Mouse (Mus musculus) 3T3-L1 (cell line): ENCODE measurements at regions not wholly inside any gene's neighbourhood (a gene's known extent, or its start where the extent isn't known, plus 50 kb on each side); places are given as distances from the start of the nearest gene placed in this dataset.

Experiments used
- DNase-seq: peaks from one replicate; pipeline ENCODE4 v3.0.0-alpha.2; 2015; ENCODE audit warnings: low read depth, low spot score

DNA sequence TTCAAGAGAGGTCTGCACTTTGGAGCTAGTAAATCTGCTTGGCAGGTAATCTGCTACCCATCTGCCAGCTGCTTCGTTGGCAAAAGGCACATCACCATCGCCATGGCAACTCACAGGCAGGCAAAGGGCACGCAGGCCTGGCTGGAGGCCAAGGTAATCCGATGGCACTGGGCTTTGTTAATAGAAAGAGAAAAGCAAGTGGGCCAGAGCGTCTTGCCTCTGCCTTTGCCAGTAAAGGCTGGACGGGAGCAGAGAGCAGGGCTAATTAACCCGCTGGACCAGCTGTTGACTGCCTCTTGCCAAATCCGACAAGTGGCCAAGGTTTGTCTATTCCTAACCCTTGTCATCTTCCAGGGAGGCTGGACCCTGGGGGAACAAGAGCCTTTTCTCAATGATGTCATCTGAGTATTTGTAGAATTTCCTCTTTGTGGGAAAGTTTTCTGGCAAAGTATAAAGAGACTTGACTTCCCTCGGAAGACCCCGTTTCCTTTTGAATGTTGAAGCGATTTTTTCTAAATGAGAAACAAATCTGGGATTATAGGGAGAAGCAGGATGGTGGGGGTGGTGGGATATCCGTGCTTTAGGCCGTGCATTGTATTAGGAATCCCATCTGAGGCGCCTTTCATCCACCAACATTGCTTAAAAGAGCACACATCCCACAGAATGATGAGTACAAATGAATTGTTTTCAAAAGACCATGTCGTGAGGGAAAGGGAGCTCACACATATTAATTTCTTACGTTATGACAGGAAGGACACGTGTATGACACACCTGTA is 941.7 kb downstream of the Gsdmc2 start:
- no peak for DNase-seq

DNA sequence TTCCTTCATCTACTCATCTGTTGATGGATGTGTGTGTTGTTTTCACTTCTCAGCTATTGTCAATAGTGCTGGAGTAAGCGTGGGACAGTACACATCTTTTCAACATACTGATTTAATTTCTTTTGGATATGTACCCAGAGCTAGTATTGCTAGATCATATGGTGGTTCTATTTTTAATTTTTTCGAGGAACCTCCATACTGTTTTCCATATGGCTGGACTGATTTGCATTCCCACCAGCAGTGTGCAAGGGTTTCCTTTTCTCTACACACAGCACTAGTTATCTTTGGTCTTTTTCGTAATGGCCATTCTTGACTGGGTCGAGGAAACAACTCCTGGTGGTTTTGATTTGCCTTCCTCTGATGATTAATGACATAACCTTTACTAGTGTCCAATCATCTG is 943.0 kb downstream of the Gsdmc2 start:
- DNase-seq = no peak

DNA sequence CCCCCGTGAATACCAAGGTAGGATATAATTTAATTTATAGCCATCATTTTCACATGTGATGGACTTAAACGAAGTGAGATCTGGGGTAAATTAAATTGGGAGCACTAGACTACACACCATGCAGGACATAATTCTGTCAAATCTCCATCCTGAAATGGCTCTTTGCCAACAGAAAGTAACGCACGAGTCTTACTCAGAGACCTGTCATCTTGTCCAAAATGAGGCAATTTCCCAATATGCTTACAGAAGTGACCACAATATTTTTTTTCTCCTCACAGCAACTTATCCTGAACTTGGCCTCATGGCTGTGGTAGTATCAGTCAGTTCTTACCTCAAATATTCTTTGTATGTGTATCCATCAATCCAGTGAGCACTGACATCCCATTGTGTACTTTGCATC is 955.2 kb downstream of the Gsdmc2 start:
- peak; percentile 84 for DNase-seq

DNA sequence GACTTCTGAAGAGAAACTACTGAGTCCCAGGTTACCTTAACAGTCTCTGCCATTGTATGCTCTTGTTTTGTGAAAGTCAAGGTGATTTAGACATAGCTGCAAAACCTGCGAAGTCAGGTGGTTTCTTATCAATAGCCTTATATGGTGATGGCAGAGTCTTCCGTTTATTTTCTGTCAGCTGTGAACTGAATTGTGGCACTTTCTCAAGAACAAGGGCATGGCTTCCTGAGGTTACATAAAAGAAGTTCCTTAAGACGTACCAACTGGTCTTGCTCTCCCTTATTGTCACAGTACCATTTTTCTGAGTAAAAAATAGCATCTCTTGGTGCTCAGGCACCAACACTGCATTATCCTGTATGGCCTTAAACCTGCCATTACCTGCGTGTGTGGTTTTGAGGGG is 959.6 kb downstream of the Gsdmc2 start:
- DNase-seq = no peak

DNA sequence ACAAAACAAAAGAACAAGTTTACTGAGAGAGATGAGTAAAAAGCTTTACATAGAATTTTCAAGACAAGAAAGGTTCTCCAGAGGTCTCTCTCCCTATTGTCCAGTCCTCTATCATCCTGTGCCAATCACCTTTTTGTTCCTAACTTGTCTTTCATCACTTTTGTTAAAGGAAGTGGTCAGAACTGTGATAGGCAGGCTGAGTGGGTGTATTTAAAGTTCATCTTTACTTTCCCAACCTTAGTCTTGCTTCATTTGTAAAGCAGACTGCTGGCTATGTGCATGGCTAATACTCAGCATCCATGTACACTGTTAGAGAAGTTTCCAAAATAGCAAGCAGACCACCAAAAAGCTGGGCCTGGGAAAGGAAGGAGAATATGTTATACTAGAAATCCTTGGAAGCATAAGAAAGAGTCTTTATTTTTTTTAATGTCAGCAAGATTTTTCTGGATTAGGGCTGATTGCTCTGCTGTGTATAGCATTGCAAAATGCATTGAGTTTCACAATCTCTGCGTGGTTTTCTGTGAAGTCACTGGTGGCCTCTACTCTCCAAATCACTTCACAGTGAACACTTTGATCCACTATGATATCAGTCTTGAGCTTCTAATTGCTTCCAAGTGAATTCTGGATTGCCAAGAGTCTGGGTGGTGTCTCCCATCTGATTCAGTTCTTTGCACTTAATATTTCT is 973.8 kb downstream of the Gsdmc2 start:
- no peak for DNase-seq

DNA sequence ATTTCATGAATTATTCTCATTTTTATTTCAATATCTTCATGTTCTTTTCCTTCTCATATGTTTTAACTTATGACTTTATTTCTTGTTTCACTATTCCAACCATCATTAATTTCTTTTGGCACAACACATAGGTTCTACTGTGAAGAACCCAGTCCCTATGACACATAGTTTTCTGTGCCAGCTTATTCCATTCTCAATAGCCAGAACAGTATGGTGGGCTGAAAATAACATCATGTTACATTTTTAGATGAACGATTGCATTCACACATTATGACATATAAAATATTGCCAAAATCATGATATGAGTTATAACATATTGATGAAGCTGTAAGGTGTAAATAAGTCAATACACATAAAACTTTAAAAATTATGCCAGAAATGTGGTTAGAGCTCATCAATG is 982.4 kb downstream of the Gsdmc2 start:
- DNase-seq = no peak

DNA sequence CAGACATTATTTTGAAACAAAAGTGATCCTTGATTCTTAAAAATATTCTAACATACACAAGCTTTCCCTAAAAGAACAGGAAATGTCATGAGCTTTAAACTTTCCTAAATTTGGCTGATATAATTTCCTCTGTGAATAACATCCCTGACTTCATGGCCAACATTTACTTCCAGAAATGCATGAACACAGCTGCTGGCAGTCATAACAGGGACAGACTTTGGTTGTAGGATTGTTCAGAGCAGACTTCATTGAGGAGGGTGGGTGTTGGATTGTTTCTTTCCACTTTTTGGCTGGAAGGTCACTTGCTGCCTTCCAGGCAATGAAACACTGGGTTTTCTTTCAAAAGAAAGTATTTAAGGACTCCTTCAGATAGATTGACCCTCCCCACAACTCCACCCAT is 983.6 kb downstream of the Gsdmc2 start:
- no peak for DNase-seq

DNA sequence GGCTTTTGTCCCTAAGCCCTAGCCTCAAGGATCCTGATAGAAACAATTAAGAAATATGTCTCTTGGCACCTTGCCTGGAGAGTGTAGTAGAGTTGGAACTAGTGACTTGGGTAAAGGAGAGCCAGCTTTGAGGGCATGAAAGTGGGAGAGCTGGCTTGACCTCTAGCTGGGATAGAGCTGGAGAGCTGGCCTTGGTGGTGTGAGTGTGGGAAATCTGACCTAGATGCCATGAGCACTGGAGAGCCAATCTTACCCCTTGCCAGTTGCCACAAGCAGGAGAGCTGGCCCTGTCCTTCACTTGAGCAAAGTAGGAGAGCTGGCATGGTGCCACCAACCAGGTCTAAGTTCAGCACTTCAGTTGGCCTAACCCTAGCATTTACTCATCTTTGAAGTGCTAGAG is 995.7 kb downstream of the Gsdmc2 start:
- no peak for DNase-seq

DNA sequence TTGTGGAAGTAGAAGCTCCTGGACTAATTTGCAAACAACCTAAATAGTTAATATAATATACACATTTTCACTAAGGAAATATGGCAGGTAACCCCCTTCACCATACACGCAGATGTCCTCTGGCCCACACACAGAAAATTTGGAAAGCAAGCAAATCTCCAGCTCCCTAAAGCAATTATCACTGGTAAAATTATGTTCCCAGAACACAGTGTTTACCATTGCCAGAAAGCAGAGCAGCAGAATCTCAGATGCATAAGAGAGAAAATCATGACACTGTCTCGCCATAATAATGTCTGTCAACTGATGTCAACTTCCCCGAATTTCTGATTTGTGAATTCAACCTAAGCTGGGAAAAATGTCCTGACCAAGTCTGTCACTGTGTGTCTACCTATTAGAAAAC is 999.1 kb downstream of the Gsdmc2 start:
- DNase-seq = no peak

DNA sequence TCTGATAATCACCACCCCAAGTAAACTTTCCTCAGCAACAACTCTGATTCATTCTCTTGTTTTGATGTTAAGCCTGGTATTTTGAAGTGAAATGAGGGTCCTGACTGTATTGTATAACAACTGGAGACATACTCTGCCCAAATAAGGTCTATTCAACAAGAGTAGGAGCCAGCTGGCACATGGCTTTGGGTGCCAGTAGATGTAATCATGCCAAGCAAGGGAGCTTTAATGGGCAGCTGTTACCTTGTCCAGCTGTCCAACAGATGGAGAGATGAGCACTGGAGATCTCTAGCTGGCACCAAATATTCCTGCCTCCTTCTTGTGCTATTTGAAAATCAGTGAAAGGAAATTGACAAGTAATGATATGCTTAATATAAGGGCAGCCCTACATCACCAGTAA is 1019.4 kb downstream of the Gsdmc2 start:
- no peak for DNase-seq

DNA sequence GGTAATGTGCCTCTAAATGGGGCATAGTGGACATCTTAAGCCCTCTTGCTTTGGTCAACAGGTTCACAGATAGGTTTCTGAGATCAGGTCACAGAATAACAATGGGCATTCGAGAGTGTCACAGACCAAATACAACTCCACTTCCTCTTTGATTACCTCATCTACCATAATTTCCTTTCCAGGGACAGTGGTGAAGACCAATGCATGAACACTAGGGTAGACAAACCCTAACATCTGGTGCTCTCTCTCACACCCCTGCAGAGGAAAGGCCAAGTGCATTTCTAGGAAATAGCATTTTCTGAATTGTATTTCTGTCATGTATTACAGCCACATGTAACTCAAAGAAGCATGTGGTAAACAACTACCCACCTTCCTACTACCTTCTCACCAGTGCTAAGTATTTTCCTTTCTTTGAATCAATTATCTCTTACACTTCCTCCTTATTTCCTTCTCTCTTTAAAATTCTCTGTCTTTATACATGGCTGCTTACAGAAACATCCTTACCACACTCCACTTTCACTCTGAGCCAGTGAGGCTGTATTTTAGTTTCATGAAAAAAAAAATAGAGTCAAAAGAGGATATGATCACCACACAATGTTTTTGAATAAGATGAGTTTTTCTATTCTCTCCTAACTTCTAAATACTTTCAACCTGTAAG is 1021.0 kb downstream of the Gsdmc2 start:
- DNase-seq = no peak

DNA sequence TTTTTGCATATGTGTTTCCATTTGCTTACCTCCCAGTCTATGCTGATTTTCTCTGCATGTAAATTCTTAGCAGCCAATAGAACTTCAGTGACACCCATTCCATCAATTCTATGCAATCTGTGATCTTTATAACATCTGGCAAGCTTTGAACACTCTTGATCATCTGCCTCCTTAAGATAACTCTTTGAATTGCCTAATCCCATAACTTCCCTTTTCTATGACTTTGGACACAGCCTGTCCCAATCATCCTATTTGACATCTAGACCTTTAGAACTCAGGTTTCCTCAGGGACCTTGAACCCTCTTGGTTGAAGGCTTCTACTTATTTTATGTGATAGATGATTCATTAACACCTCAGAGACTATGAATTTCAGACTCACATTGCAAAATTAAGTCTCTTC is 1022.7 kb downstream of the Gsdmc2 start:
- no peak for DNase-seq

DNA sequence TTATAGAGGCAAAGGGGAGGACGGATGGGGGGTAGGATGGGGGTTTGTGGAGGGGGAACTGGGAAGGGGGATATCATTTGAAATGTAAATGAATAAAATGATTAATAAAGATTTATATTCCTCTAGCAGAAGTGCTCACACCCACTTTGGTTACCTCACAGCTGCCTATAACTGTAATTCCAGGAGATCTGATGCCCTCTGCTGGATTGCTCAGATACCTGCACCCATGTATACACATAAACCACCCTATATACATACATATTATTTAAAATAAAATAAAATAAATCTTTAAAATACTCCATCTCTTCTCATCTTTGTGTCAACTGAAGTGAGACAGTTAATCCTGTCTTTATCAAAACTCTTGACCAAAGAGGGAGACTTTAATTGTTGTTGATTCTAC is 1031.9 kb downstream of the Gsdmc2 start:
- peak; percentile 26 for DNase-seq

DNA sequence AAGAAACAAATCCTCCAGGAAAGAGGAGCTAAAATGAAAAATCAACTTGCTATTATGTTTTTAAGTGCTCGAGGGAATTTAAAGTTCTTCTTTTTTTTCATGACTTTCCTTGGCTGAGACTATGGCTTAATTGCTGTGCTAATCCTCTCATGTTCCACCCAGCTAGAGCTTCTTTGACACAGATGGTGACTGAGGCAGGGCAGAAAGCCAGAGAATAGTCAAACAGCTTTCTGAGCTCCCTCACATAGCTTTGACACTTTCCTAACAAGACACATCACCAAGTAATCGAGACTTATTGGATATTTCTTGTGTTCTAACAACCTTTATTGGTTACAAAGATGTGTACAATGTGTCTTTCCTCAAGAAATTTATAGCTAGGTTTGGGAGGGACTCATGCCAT is 1033.0 kb downstream of the Gsdmc2 start:
- DNase-seq = no peak

DNA sequence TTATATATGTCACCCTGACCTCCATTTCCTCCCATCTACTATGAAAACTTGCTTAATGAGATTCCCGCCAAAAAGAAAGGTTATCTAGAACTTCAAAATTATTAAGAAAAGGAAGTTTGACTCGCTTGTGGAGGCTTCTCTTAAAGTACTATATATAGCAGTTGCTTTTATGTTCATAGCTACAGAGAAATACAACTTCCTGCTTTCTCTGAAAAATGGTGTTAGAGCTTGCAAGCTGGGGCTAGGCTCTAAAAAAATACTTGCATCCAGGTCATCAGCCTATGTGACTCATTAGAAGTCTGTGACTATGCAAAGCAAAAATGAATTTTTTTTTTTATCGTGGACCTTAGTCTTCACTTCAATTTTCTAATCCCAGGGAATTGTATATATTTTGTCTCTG is 1035.7 kb downstream of the Gsdmc2 start:
- DNase-seq = peak; percentile 5

DNA sequence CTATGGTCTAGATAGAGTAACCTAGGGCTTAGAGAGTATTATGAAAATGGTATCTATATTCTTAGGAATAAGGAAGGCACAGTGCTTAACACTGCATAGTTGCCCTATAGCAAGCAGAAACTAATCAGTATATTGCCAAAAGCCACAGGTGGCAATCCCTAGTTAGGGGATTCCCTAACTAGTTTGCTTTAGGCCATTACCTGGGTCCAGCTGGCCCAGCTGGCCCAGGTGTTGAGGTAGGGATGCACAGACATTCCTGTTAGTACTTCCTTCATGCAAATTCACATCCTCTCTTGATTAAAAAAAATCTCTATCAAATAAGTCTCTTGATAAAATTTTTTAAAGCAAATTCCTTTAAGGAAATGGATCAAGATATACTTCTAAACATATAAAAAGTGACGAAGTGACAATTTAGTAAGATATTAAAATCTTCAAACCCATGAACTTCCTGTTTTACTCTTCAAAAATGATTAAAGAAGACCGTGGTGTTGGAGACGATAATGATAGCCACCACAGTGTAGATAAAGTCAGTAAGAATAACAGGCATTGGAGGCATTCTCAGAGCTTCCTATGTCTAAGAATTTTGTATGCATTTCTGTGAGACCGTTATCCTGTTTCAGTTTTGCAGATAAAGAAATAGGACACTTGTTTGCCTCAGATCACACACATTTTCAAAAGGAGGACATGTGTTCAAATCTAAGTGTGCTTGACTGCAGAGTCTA is 1036.7 kb downstream of the Gsdmc2 start:
- no peak for DNase-seq

DNA sequence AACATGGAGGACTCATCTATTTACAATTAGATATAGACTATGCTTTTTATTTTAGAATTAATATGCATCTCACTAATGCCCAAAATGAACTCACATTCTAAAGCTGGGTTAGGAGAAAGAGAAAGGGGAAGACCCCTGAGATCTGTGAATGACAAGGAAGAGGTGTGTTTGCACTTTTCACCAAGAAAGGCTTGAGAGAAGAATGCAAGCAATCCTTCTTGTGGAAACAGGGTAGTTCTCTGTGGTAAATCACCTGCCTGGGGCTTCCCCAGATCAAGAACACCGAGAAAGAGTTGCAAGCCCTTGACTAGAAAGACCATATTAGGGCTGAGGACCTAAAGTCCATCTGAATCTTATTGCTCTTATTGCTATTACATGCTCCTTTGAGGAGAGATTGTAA is 1037.6 kb downstream of the Gsdmc2 start:
- no peak for DNase-seq

DNA sequence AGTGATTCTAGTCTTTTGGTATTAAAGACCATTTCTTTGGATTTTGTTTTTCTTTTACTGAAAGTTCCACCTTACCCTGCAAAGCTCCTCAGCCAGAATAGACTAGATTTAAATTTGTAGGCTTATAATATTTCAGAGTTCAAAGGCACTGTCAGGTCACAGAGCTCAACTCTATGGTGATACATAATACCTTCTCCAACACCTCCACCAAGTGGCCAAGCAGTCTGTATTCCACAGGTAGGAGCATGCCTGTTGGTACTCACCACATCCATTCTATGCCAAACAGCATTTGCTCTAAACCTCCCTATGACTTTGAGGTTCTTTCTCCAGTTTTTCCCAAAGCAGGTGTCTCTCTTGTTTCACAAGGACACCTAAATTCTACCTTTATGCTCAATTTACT is 1042.2 kb downstream of the Gsdmc2 start:
- DNase-seq = peak; percentile 40

DNA sequence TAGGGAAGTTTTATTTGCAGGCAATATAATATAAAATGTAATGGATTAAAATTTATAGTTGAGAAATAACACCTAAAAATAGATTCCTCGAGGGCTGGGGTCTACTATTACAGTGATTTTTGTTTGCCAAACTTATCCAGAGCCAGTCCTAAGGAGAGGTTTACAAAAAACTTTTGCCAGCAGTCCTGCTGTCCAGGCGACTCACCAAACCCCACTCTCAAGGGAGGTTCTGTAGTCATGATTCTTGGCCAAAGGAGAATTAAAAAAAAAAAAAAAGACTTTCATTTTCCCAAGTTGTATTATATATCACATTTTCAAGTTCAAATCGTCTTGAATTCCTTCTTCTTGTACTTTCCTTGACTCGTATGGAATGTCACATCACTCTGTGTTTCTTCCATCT is 1046.2 kb downstream of the Gsdmc2 start:
- peak; percentile 77 for DNase-seq

DNA sequence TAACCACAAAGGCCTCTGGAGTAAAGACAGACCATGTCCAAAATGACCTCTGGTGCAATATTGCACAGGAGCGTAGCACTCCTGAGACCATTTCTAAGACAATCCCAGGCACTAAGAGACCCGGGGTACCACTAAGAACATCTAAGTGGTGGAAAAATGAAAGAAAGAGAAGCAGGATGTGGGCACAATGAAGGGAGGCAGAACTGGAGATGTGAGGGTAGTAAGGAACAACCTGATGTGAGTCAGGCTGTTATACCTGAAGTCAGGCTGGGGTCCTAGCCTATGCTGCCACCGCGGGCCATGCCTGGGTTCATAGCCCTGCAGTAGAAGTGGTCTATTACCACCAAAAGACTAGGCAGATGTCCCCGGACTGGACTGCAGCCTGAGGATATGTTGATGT is 1051.4 kb downstream of the Gsdmc2 start:
- no peak for DNase-seq

DNA sequence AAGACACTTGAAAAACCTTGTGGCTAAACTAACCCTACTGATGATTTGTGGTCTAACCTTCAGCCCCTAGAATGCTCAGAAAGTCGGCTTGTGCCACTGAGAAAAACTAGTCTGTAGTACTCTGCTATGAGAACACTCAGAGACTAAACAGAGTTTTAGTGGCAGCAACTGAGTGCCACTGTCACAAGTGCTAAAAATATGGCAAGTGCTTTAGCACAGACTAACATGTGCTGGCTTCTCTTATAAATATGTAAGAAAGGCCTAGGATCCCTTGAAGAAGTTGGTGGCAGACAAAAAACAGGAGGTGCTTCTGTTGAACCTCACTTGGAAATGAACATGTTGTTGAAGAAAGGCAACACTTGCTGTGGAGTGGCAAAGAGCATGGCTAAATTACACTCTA is 1052.9 kb downstream of the Gsdmc2 start:
- DNase-seq = no peak

DNA sequence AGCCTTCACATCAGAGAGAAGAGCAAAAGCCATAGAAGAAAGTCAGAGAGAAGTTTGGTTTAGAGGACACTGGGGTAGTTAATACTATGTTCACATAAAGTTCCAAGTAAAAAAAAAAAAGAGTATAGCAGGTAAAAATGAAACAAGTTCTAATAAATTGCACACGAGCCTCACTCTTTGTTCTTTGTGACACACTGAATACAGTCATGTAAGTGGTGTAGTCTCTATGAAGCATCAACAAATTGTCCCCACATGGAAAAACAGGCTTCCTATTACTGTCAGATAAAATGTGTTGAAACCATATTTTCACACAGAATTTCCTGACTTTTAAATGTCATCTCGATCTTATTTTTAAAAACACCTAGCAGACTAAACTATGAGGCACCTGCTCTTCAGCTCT is 1057.2 kb downstream of the Gsdmc2 start:
- no peak for DNase-seq
